Mouse (Mus musculus) testis, postnatal 14 days (tissue): ENCODE measurements around the gene Scrg1.
"Not testable (repeated sequence)": the region's sequence is repeated elsewhere in the genome, so short reads cannot be mapped to it uniquely, and the experiment has no call there.

ENCODE experiments used
- DNase-seq: peaks from one replicate; pipeline ENCODE4 v3.0.0; 2021; ENCODE audit warnings: low spot score

Scrg1 gene

DNA sequence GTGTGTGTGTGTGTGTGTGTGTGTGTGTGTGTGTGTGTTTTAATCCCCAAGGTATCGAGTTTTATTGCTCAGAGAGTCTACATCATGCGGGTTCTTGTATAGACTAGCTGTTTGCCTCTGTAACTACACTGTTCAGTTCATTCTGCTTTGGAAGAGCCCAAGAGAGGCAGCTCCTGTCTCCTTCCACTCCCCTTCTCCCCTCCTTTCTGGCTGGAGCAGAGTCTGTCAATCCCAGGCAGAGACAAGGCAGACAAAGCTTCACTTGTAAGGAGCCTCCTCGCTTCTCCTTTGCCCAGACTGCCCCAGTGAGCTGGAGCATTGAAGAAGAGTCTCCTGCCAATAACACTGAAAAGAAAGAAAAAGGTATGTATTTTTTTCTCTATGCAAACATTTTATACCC lies at the start of gene Scrg1:
Scrg1 (plus strand) TSS at position 159 of the 400 bp plus-strand sequence.
- no peak for DNase-seq

GRCm38 (mm10) chr8:57406366-57406765 lies 49.4 kb upstream of the Scrg1 start:
- DNase-seq: no peak

- no peak for DNase-seq
These were observed 46.4 kb upstream of the Scrg1 start for GRCm38 (mm10) chr8:57409333-57409732.

DNA sequence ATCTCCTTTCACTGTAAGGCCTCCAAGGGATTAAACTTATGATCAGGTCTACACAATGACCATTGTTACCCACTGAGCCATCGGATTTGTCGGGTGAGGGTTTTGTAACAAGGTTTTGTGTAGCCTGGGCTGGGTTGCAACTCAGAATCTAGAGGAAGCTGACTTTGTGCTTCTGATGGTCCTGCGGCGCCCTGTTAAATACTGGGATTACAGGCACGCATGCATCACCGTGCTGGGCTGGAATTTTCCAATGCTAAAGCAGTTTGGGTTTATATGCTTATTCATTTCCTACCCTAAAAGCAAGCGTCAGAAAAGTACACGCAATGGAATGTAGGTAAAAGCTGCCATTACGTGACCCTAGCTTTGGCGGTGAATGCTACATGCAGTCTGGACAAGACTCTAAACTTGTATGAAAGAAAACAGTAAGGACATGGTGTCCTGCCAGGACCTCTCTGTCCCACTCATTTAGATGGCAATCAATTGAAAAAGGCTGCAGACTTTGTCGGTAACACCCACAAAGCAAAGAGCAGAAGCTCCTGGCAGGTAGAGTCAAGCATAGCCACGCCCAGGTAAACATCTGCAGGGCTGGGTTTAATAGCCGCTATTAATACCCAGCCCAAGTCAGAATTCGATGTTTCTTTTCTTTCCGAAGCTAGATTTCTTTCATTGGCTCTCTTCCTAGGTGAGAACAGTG lies 45.8 kb upstream of the Scrg1 start:
- no peak for DNase-seq

DNA sequence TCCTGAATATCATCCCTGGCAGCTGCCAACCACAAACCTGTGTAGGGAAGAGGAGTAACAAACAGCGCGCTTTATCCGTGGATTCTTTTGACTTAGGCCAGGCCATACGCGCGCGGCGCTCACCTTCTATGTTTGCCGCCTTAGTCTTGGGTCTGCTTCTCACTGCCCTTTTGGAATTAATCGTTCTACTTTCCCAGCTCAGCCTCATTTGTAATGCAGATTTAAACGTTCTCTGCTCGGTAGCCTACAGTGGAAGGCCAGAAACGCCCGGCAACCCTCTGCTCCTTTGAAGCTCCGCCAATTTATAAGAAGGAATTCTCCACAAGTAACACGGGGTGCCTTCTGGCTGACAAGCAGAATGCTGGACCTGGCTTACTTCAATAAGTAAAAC lies 45.3 kb upstream of the Scrg1 start:
- no peak for DNase-seq

DNA sequence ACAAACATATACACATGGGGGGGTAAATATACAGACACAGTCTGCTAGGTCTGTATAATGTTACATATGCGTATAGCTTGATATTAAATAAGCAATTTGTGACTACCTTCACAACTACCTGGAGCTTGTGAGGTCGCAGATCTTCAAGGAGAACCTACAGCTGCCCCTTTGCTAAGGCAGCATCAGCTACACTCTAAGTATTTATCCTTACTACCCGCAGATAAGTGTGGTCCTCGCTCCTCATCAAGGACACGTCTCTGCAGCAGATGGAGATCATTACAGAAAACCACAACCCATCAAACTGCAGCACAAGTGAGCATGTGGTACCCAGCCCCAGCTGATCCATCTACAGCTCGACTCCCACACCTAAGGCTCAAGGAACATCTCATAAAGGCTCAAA lies 44.4 kb upstream of the Scrg1 start:
- DNase-seq: no peak

DNA sequence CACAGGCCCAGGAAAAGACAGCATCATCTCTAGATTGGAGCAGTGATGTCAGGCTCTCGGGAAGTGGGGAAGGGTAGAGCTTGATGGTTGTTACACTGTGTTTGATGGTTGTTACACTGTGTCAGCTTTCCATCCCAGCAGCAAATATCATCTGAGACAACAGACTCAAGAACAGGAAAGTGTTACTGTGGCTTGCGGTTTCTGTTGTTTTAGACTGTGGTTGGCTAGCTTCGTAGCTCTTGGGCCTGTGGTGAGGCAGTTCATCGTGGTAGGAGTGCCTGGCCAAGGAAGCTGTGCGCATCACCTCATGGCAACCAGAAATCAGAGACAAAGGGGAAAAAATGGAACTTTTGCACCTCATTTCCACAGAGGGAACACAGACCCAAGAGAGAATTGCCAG lies 38.9 kb upstream of the Scrg1 start:
- DNase-seq: peak; percentile 31

GRCm38 (mm10) chr8:57426074-57426473 lies 29.6 kb upstream of the Scrg1 start:
- DNase-seq: no peak

DNA sequence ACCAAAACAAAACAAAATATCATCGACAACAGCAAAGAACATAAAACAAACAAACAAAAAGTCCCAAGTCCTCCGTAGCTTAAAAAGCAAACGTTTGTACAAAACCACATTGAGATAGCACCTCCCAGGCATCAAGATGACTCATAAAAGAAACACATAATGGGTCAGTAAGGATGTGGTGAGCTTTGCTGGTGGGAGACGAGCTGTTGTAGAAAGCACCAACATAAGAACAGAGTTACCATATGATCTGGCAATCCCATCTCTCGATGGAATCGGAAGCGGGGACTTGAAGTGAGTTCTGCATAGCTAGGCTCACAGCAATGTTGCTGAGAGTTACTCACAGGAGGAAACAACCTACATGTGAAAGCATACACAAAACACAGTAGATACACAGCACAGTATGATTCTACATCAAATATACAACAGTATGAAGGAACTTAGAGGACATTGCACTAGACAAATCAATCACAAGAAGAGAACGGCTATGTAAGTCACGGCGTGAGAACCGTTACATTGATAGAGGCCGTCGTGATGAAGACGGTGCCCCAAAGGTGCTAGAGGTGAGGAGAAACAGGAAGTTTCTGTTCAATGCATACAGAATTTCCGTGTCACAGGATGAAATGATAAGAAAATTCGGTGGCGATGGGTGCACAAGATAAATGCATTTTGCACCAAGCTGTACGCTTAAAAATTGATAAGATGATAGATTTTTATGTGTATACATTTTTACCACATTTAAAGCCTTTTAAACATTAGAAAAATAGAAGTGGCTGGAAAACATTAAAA lies 27.9 kb upstream of the Scrg1 start:
- DNase-seq: no peak

DNA sequence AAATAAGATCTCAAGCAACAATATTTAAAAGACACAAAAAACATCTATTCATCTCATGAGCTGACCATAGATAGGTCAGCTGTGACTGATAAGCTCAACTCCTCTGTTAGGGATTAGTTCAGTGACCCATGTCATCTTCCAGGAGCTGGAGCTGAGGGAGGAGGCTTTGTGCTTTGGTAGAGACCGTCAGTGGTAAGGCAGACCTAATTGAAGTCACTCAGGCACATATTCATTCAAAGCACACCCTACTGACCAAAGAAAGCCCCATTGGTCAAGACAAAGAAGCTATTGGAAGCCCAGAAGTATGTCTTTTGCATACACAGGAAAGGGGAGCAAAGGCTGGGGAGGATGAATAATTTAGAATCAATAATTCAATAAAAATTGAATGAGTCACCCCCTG lies 27.2 kb upstream of the Scrg1 start:
- DNase-seq: no peak

- peak; percentile 39 for DNase-seq
These were observed 26.4 kb upstream of the Scrg1 start for GRCm38 (mm10) chr8:57429166-57429887.

DNA sequence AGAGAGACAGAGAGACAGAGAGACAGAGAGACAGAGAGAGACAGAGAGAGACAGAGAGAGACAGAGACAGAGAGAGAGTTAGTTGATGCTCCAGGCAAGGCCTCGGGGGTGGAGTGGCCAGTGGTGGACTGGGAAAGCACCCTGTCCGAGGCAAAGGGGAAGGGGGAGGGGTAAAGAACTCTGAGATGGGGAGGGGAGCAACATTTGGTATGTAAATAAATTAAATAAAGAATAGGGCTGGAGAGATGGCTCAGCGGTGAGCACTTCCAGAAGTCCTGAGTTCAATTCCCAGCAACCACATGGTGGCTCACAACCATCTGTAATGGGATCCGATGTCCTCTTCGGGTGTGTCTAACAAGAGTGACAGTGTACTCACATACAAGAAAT lies 25.8 kb upstream of the Scrg1 start:
- DNase-seq: not testable (repeated sequence)

DNA sequence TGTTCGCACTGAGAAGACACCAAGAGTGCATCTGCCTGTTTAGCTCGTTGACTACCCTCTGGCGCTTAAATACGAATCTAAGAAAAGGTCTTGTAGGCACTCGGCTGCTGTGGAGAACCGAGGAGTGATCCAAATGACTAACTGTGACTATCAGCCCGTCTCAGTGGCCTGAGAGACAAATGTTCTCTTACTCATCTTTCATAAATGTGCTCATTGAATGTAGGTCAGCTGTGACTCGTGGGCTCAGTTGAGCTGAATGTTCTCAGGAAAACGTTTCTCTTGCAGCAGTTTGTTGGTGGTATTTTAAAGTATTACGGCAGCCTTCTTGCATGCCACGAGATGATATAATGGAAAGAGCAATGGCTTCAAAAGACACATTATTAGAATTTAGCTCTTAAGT lies 24.8 kb upstream of the Scrg1 start:
- no peak for DNase-seq

- no peak for DNase-seq
These were observed 22.9 kb upstream of the Scrg1 start for GRCm38 (mm10) chr8:57432802-57433201.

- DNase-seq: peak; percentile 12
These were observed 19.8 kb upstream of the Scrg1 start for GRCm38 (mm10) chr8:57435768-57436436.

- DNase-seq: no peak
These were observed 19.3 kb upstream of the Scrg1 start for GRCm38 (mm10) chr8:57436437-57436796.

DNA sequence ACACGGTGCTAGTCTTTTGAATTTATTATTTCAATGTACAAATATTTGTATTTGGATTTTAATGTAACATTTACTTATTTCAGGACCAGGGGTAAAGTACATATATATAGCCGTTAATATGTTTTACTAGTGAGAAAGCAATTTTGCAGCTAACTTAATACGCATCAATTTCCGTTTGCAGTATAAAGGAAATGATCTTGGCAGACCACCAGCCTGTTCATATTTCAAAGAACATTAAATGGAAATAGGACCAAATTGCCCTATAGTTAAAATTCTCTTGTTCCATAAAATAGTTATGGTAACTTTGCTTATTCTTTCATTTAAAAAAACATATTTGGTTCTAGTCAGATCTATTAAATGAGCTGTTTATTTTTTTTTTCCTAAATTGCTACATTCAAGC lies 14.6 kb upstream of the Scrg1 start:
- no peak for DNase-seq

GRCm38 (mm10) chr8:57441556-57441955 lies 14.2 kb upstream of the Scrg1 start:
- DNase-seq: no peak

- no peak for DNase-seq
These were observed 12.4 kb upstream of the Scrg1 start for GRCm38 (mm10) chr8:57443289-57443688.

DNA sequence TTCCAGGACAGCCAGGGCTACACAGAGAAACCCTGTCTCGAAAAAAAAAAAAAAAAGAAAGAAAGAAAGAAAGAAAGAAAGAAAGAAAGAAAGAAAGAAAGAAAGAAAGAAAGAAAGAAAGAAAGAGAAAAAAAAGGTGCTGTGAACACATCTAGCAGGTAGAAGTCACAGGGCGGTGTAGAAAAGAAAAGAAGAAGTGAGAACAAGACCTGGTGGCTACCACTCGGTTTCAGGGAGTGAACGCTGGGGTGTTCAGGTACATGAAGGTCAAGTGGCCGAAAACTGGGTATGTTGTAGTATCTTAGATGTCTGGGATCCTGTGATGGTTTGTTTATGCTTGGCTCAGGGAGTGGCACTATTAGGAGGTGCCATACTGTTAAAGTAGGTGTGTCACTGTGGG lies 9.8 kb upstream of the Scrg1 start:
- DNase-seq: not testable (repeated sequence)

- no peak for DNase-seq
These were observed 5.0 kb upstream of the Scrg1 start for GRCm38 (mm10) chr8:57450726-57451125.

DNA sequence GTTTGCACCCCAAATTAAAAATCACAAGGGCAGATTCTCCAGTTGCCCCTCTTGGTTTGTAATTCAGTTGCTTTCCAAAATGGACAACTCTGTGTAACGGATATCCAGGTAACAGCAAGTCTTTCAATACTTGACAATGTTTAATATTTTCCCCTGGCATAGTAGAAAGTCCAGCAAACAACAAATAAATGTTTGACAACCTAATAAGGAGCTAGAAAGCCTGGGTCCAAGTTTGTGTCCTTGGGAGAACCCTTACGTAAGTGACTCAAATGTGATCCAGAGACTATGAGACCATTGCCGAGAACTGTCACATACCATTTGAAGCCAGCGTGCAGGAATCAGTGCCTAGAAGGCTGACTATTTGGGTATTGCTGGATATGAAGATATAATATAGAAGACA lies 3.8 kb upstream of the Scrg1 start:
- DNase-seq: no peak

- no peak for DNase-seq
These were observed 2.4 kb upstream of the Scrg1 start for GRCm38 (mm10) chr8:57453361-57453760.
